Mouse (Mus musculus): ENCODE measurements around the gene Prrg2. TPM values are rescaled to one million over a fixed set of nuclear protein-coding genes. Genes with fewer than 3 reads are reported as not detected.

Gene Prrg2
- total RNA-seq, 2 experiments from 2014 or later: 5.3 to 7.4 TPM

GRCm38 (mm10) chr7:45091001-45091990, 28.8 kb upstream of the Prrg2 start:
- DNase-seq (ENCODE audit: low spot score in 2 of 2): no peak

- DNase-seq (ENCODE audit: low spot score in 2 of 2): no peak
Measured at GRCm38 (mm10) chr7:45090251-45090977, 27.9 kb upstream of the Prrg2 start.

GRCm38 (mm10) chr7:45088597-45088996, 26.1 kb upstream of the Prrg2 start:
- DNase-seq (ENCODE audit: low spot score in 2 of 2): no peak

GRCm38 (mm10) chr7:45086084-45086483, 23.6 kb upstream of the Prrg2 start:
- DNase-seq (ENCODE audit: low spot score in 2 of 2): no peak

DNA sequence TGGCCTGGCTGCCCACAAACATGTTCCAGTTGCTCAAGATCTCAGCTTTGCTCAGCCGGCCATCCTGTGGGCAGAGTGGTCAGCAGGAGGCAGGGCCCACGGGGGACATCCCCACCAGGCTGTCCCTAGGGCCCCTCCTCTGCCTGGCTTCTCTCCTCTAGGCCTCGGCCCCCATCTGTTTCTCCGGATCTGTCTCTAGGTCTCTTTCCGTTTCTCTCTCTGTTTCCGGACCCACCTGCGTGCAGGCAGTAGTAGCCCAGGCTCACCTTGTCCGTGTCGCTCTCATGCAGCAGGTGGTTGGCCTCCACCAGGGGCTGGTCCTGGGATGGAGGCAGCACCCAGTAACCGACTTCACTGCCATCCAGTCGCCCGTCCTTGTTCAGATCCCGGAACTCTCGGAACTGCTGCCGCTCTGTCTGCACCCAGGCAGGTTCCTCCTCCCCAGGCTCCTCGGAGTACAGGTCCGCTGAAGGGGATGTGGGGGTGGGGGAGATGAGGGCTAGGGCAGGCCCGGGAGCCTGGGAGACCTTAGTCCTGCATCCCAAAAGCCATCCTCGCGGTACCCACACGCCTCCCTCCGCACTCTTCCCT, 20.9 kb upstream of the Prrg2 start:
- no peak for DNase-seq (ENCODE audit: low spot score in 2 of 2)

GRCm38 (mm10) chr7:45082401-45083299, 20.2 kb upstream of the Prrg2 start:
- no peak for DNase-seq (ENCODE audit: low spot score in 2 of 2)

DNA sequence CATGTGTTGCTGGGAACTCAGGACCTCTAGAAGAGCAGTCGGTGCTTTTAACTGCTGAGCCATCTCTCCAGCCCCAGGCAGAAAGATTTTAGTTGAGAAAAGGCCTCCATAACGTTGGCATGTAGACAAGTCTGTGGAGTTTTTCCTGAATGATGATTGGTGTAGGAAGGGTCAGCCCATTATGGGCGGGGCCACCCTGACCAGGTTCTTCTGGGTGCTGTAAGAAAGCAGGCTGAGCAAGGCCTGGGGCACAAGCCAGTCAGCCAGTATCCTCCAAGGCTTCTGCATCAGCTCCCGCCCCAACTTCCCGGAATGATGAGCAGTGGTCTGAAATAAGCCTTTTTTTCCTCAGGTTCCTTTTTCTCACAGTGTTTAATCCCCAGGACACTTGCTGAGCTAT, 18.5 kb upstream of the Prrg2 start:
- no peak for DNase-seq (ENCODE audit: low spot score in 2 of 2)

DNA sequence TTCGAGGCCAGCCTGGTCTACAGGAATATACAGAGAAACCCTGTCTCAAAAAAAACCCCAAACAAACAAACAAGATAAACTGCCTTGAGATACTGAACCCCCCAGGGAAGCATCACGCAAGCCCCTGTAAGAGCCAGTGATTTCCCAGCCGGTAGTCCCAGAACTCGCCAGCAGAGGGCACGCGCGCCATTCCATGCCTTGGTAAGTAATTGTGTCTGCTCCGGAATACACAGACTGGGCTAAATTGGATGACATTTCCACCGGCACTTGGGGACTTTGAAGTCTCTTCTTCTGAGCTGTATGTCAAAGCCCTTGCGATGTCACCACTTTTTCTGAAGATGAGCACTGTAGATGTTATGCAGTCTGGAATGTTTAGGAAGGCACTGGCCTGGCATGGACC, 17.4 kb upstream of the Prrg2 start:
- peak; percentile 90 to 94 for DNase-seq (ENCODE audit: low spot score in 2 of 2)

- DNase-seq (ENCODE audit: low spot score in 2 of 2): peak in 1 of 2 experiments; percentile 61
Measured at GRCm38 (mm10) chr7:45078513-45078912, 16.0 kb upstream of the Prrg2 start.

GRCm38 (mm10) chr7:45077829-45078228, 15.4 kb upstream of the Prrg2 start:
- no peak for DNase-seq (ENCODE audit: low spot score in 2 of 2)

GRCm38 (mm10) chr7:45077322-45077721, 14.8 kb upstream of the Prrg2 start:
- no peak for DNase-seq (ENCODE audit: low spot score in 2 of 2)

- DNase-seq (ENCODE audit: low spot score in 2 of 2): no peak
Measured at GRCm38 (mm10) chr7:45076501-45076900, 14.0 kb upstream of the Prrg2 start.

- DNase-seq (ENCODE audit: low spot score in 2 of 2): no peak
Measured at GRCm38 (mm10) chr7:45075405-45075804, 12.9 kb upstream of the Prrg2 start.

DNA sequence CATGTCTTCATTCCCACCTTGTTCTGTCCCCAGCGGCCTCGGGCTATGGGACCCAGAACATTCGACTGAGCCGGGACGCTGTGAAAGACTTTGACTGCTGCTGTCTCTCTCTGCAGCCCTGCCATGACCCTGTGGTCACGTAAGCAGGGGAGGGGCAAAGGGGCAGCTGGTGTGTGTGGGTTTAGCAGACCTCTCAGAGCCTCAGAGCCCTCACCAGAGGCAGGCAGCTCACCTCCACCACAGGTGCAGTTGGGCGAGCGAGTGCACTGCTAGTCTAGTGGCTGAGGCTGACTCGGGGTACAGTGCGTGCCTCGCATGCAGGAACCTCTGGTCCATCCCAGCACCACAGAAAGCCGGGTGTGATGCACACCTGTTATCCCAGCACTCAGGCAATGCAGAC, 11.5 kb upstream of the Prrg2 start:
- DNase-seq (ENCODE audit: low spot score in 2 of 2): no peak

DNA sequence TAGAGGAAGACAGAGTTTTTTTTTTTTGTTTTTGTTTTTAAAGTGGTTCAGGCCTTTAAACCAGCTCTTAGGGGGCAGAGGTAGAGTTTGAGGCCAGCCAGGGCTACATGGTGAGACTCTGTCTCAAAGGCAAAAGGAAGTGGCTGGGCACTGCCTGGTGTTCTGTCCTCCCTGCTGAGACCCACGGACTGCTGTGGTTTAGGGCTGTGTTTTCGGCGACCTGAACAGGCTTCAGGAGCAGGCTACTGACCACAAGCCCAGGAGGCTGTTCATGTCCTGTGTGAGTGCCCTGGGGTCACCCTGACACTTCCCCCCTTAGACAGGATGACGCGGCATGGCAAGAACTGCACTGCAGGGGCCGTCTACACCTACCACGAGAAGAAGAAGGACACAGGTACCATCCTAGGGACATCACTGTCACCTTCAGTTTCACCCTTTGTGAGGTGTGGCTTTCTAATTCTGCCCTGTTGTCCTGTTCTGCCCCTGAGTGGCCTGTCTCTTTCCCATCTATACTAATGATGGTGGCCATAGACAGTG, 10.8 kb upstream of the Prrg2 start:
- DNase-seq (ENCODE audit: low spot score in 2 of 2): no peak

DNA sequence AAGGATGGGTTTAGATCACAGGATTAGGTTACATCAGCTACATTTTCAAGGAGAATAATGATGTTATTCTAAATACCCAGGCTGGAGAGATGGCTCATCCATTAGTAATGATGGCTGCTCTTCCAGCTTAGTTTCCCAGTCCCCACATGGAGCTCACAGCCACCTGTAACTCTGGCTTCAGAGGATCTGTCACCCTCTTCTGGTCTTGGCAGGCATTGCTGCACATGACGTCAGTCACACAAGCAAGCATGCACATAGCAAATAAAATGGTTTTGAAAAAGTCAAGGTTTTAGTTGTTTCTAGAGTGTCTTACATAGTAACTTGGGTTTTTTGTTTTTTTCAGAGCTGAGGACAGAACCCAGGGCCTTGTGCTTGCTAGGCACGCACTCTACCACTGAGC, 9.8 kb upstream of the Prrg2 start:
- no peak for DNase-seq (ENCODE audit: low spot score in 2 of 2)

DNA sequence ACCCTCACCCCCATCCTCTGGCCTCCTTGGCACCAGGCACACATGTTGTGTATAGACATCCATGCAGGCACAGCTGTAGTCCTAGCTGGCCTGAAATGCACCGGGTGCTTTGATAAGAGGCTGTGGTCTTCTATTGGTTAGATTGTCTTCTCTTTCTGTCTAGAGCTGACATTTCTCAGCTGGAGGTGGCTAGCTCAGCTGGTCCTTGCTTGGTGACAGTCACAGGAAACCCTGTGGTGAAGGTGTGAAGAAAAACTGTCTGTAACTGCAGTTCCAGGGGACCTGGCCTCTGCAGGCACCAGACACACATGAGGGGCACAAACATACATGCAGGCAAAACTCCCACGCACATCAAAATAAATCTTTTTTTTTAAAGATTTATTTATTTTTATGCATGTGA, 7.2 kb upstream of the Prrg2 start:
- no peak for DNase-seq (ENCODE audit: low spot score in 2 of 2)

DNA sequence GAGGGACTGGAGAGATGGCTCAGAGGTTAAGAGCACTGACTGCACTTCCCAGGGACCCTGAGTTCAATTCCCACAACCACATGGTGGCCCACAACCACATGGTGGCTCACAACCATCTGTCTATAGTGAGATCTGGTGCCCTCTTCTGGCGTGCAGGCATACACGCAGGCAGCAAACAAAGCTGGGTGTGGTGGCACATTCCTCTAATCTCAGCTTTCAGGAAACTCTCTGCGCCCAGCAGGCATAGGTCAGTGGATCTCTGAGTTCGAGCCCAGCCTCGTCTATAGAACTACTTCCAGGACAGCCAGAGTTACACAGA, 5.5 kb upstream of the Prrg2 start:
- no peak for DNase-seq (ENCODE audit: low spot score in 2 of 2)

DNA sequence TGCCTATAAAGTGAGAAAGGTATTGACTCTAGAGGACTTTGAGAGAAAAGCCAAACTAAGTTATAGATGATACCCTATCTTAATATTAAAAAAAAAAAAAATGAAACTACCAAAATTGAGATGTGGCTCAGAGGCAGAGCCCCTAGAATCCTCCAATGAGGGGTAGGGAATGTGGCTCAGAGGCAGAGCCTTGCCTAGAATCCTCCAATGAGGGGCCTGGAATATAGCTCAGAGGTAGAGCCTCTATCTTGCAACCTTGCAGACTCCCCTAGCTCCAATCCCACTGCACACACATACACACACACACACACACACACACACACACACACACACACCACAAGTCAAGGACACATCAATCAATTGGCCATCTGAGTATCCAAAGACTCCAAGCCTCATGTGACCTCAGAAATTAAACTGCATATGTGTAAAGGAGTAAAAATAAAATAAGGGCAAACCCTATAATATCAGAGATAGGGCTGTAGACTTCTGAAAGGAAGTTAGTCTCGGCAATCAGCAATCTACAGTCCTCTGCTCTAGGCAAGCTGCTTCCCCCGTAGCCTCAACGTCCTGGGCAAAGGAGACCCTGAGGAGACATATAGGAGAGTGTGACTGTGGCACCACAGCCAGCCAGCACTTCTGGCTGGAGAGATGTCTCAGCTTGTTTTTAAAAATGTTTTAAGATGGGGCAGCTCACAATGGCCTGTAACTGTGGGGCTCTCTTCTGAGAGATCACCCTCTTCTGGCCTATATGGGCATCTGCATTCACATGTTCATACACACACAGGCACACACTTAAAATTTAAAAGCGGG, 4.9 kb upstream of the Prrg2 start:
- no peak for DNase-seq (ENCODE audit: low spot score in 2 of 2)

GRCm38 (mm10) chr7:45061532-45062075, 873 bp downstream of the Prrg2 start:
- no peak for DNase-seq (ENCODE audit: low spot score in 2 of 2)

Measured in layer of hippocampus, postnatal 14 days (tissue).